Mouse (Mus musculus) erythroblast, embryonic 14.5 days (primary cell): ENCODE data around the gene Psma3. TPM values are rescaled to one million over a fixed set of nuclear protein-coding genes. Genes with fewer than 3 reads are reported as not detected.

Experiments
- H3K27me3 ChIP-seq: 2 replicates; pipeline ENCODE4 v1.6.1; 2012; ENCODE audit warnings: inconsistent platforms; ENCODE audit not compliant: control insufficient read depth
- H3K36me3 ChIP-seq: 2 replicates; pipeline ENCODE4 v1.6.1; 2012; ENCODE audit warnings: mild to moderate bottlenecking, inconsistent platforms; ENCODE audit not compliant: control insufficient read depth
- H3K4me1 ChIP-seq: 2 replicates; pipeline ENCODE4 v1.6.1; 2012; ENCODE audit warnings: inconsistent platforms; ENCODE audit not compliant: control insufficient read depth
- H3K4me3 ChIP-seq: replicated peaks from 2 replicates; pipeline ENCODE3; 2012; ENCODE audit warnings: moderate library complexity, mild to moderate bottlenecking, inconsistent platforms
- H3K9me3 ChIP-seq: 2 replicates; pipeline ENCODE4 v1.6.1; 2012; ENCODE audit warnings: low read length, inconsistent platforms, mixed read lengths; ENCODE audit not compliant: control insufficient read depth
- GATA1 ChIP-seq: IDR thresholded peaks from 2 replicates; pipeline ENCODE4 v1.6.1; 2012; ENCODE audit warnings: low read length, inconsistent platforms, mixed read lengths
- TAL1 ChIP-seq: IDR thresholded peaks from 3 replicates; pipeline ENCODE4 v1.6.1; 2012; ENCODE audit warnings: low read length, inconsistent platforms, mixed read lengths
- polyA plus RNA-seq: library from polyadenylated mRNA; stranded (reverse); fragments of >175 nt; gene quantifications from 2 replicates; pipeline ENCODE4 v1.2.3, GENCODE M21; 2012

Gene Psma3
- polyA plus RNA-seq, 1 experiment, result 2.3 TPM

GRCm38 (mm10) chr12:70999423-70999903, 25.0 kb downstream of the Psma3 start:
- H3K4me1 ChIP-seq, result peaks cover 3% of the 10 kb centered on the region; the same call in 1 of the 2 replicates
- peaks cover 72% of the 10 kb centered on the region for H3K36me3 ChIP-seq
- H3K4me3 ChIP-seq, result no peak overlapping the region
- TF ChIP-seq GATA1, result no peak
- TF ChIP-seq TAL1, result no peak
- no peaks in the 10 kb centered on the region for H3K27me3 ChIP-seq
- no peaks in the 10 kb centered on the region for H3K9me3 ChIP-seq

GRCm38 (mm10) chr12:71000344-71000743, 25.9 kb downstream of the Psma3 start:
- Histone ChIP-seq H3K9me3 (no peaks in the 10 kb centered on the region), H3K4me1 (peaks cover 3% of the 10 kb centered on the region; the same call in 1 of the 2 replicates), H3K27me3 (no peaks in the 10 kb centered on the region), H3K4me3 (no peak overlapping the region), H3K36me3 (peaks cover 73% of the 10 kb centered on the region)
- TF ChIP-seq TAL1 (no peak), GATA1 (no peak)

- H3K4me1 ChIP-seq, result peaks cover 3% of the 10 kb centered on the region; the same call in 1 of the 2 replicates
- H3K9me3 ChIP-seq, result no peaks in the 10 kb centered on the region
- TF ChIP-seq GATA1 (no peak), TAL1 (no peak)
- peaks cover 73% of the 10 kb centered on the region for H3K36me3 ChIP-seq
- H3K27me3 ChIP-seq, result no peaks in the 10 kb centered on the region
- H3K4me3 ChIP-seq, result no peak overlapping the region
Measured at GRCm38 (mm10) chr12:71001456-71001855, 27.0 kb downstream of the Psma3 start.

GRCm38 (mm10) chr12:71003760-71004426, 29.5 kb downstream of the Psma3 start:
- no peak for TF ChIP-seq GATA1
- no peak for TF ChIP-seq TAL1
- Histone ChIP-seq H3K9me3 (no peaks in the 10 kb centered on the region), H3K36me3 (peaks cover 79% of the 10 kb centered on the region), H3K4me1 (peaks cover 3% of the 10 kb centered on the region; the same call in 1 of the 2 replicates), H3K27me3 (no peaks in the 10 kb centered on the region), H3K4me3 (no peak overlapping the region)

GRCm38 (mm10) chr12:71006141-71006540, 31.7 kb downstream of the Psma3 start:
- no peak overlapping the region for H3K4me3 ChIP-seq
- H3K36me3 ChIP-seq, result peaks cover 85% of the 10 kb centered on the region
- TF ChIP-seq GATA1, result no peak
- TF ChIP-seq TAL1, result no peak
- H3K9me3 ChIP-seq, result no peaks in the 10 kb centered on the region
- H3K27me3 ChIP-seq, result no peaks in the 10 kb centered on the region
- no peaks in the 10 kb centered on the region for H3K4me1 ChIP-seq

GRCm38 (mm10) chr12:71006901-71007300, 32.5 kb downstream of the Psma3 start:
- Histone ChIP-seq H3K4me3 (no peak overlapping the region), H3K9me3 (no peaks in the 10 kb centered on the region), H3K27me3 (no peaks in the 10 kb centered on the region), H3K4me1 (peaks cover 1% of the 10 kb centered on the region), H3K36me3 (peaks cover 87% of the 10 kb centered on the region)
- TF ChIP-seq GATA1 (no peak), TAL1 (no peak)

GRCm38 (mm10) chr12:71009769-71010168, 35.3 kb downstream of the Psma3 start:
- peaks cover 84% of the 10 kb centered on the region for H3K36me3 ChIP-seq

GRCm38 (mm10) chr12:71014845-71015362, 40.5 kb downstream of the Psma3 start:
- Histone ChIP-seq H3K36me3 (peaks cover 49% of the 10 kb centered on the region), H3K4me3 (peak overlapping the region; percentile 100), H3K9me3 (no peaks in the 10 kb centered on the region), H3K4me1 (peaks cover 41% of the 10 kb centered on the region), H3K27me3 (no peaks in the 10 kb centered on the region)
- TF ChIP-seq GATA1 (no peak), TAL1 (no peak)

More at GRCm38 (mm10) chr12:71009769-71010168, 35.3 kb downstream of the Psma3 start:
- Histone ChIP-seq H3K27me3 (no peaks in the 10 kb centered on the region), H3K4me1 (peaks cover 23% of the 10 kb centered on the region), H3K4me3 (no peak overlapping the region), H3K9me3 (no peaks in the 10 kb centered on the region)
- TF ChIP-seq TAL1 (no peak), GATA1 (no peak)

- Histone ChIP-seq H3K9me3 (no peaks in the 10 kb centered on the region), H3K4me1 (peaks cover 41% of the 10 kb centered on the region), H3K27me3 (no peaks in the 10 kb centered on the region), H3K4me3 (peak within 1 kb of the TSS; percentile 100), H3K36me3 (peaks cover 49% of the 10 kb centered on the region)
- TF ChIP-seq GATA1, result no peak
- no peak for TF ChIP-seq TAL1
Measured at GRCm38 (mm10) chr12:71015363-71016210, 41.2 kb downstream of the Psma3 start, which contains the start of gene Arid4a. Gene Arid4a (plus strand): TSS chr12:71015990.
